Mouse (Mus musculus): ENCODE results near the gene Ryr3.

DNA sequence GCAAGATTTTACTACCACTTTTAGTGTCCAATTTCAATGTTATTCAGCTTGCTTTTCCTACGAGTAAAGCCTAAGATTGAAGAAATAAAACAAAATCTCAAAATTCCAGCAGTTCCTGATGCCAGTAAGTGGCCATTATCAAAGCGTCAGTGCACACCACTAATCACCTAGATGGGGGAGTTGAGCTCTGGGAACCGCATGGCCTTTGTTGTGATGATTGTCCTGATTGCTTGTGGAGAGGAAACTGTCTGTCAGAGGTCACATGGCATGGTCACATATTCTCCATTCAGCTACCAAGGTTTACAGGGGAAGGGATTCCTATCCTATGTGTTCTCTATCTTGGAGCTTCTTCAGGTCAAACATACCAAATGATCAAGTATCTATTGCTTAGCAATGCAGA lies 399.9 kb downstream of the Ryr3 start:
- no peak for TF ChIP-seq POLR2A (IDR thresholded peaks at IDR 0.05; ENCODE audit: insufficient read depth, low read depth, low read length)
- TF ChIP-seq CTCF (IDR thresholded peaks at IDR 0.05; ENCODE audit: insufficient read depth, low read depth, low read length), result no peak

All from olfactory bulb, adult 2 months (tissue).